Mouse (Mus musculus) left cerebral cortex, postnatal 14 days (tissue): ENCODE measurements at regions not wholly inside any gene's neighbourhood (a gene's known extent, or its start where the extent isn't known, plus 50 kb on each side); places are given as distances from the start of the nearest gene placed in this dataset.
A peak's percentile ranks its signal among the peaks of the same experiment; 100 is the strongest.

Experiments used
- DNase-seq, 2 experiments: peaks; one replicate each; pipeline ENCODE4 v3.0.0; 2021 to 2022; ENCODE audit warnings: low spot score in 2 of 2, mixed read lengths in 1 of 2
- intact Hi-C: fragments of 180-260 bp; cut with DNase I; formaldehyde crosslinking; loops from one replicate; pipeline ENCODE4 v1.15.1; 2025

GRCm38 (mm10) chr6:26033392-26033791 lies 224.3 kb upstream of the Pot1a start:
- no peak for DNase-seq
- intact Hi-C loops = no loop called here

DNA sequence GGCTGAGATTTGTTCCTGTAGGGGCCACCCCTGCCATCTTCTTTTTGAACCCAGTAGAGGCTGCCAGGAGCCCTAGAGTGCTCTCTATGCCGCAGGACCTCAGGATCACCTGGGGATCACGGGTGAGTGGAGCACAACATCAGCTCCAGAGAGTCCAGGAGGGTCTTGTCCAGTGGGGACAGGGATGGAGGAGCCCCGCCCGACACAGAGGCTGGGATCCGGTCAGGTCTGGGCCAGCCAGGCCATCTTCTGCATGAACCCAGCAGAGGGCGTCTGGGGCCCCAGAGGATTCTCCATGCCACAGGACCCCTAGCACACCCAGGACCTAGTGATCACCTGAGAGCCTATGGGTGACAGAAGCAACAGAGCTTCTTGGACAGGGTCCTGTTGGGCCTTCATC lies 206.3 kb upstream of the Pot1a start:
- intact Hi-C loops = no loop called here
- no peak for DNase-seq

DNA sequence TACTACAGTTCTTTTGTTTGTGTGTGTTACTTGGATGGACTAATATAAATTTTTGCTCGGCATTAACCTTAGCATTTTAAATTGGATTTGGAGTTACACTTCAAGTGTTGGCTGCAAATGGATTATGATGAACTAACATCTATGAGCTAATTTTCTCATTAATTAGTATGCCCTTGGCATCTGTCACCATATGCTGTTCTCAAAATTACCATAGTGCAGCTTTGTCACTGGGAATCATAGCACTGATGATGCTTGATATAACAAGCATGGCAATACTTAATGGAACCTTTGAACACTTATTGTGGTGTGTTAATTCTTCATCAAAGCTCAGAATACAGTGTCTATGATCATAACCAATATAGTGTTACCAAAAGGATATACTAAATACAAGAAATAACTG lies 185.0 kb upstream of the Pot1a start:
- intact Hi-C loops = no loop called here

DNA sequence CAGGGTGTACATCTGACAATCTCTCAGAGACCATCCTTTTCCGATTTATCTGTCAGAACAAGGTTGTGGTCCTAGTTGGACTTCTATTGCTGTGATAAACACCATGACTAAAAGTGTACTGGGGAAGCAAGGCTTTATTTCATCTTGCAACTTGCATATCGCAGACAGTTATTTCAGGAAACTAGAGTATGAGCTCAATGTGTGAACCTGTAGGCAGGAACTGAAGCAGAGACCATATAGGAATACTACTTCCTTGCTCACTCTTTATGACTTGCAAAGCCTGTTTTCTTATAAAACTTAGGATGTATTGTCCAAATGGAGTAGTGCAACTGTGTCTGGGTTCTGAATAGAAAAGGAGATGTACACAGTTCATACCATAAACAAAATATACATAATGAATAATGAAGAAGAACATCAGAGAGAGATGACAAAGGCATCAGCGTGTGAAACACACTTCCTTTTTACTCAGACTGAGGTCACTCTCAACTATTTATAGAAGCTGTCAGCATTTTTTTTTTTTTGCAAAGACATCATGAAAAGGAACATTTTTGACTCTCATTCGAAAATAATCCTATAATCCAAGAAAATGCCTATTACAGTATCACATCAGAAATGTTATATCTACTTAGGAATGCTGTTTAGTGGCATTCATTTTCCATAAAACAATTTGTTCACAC lies 169.3 kb upstream of the Pot1a start:
- peak in 1 of 2 experiments; percentile 2 for DNase-seq
- intact Hi-C loops = no loop called here

More for the DNA sequence above, 185.0 kb upstream of the Pot1a start:
- DNase-seq = no peak

- intact Hi-C loops = no loop called here
- DNase-seq = peak in 1 of 2 experiments; percentile 7
Measured at GRCm38 (mm10) chr6:25965452-25965851, 156.4 kb upstream of the Pot1a start.

DNA sequence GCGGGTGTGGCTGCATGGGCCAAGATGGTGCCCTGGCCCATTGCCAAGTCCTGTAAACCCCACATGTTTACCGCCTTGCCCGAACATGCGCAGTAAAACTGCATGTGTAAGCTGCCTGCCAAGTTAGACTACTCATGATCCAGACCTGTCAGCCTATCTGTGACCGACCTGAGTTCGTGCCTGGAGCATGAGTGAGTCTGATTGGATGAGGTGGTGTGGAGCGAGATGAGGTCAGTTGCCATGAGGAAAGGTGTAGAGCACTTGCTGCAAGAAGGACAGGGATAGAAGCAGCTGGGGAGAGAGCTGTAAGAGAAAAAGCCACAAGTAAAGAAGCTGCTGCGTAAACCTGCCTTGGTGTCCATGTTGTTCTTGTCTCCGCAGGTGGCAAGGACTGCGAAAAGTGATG lies 122.1 kb upstream of the Pot1a start:
- intact Hi-C loops = no loop called here
- DNase-seq = no peak

GRCm38 (mm10) chr6:25917852-25918465 lies 108.9 kb upstream of the Pot1a start:
- intact Hi-C loops = no loop called here
- DNase-seq = no peak

- no peak for DNase-seq
- intact Hi-C loops = no loop called here
Measured at GRCm38 (mm10) chr6:25914122-25914521, 105.1 kb upstream of the Pot1a start.

DNA sequence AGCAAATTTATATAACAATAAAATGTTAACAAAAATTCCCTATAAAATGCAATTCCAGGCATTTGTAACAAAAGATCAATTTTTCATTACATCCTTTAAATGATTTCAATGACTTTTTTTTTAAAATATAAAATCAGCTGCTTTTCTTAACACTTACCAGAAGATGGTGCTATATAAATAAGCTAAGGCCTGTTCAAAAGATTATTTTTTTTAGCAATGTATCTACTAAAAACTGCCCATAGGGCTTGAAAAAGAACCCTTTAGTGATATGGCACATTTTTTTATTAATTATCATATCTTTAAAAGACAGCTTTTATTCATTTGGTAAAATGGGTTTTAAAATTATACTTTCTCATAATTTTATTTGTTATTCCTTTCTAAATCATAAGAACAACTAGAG lies 90.9 kb upstream of the Pot1a start:
- intact Hi-C loops = no loop called here
- no peak for DNase-seq

GRCm38 (mm10) chr6:25894454-25895250 lies 85.6 kb upstream of the Pot1a start:
- intact Hi-C loops = no loop called here
- DNase-seq = no peak

GRCm38 (mm10) chr6:25867922-25868321 lies 58.9 kb upstream of the Pot1a start:
- no peak for DNase-seq
- intact Hi-C loops = no loop called here
